Mouse (Mus musculus): ENCODE measurements around the gene Bahcc1. TPM values are rescaled to one million over a fixed set of nuclear protein-coding genes. Genes with fewer than 3 reads are reported as not detected.

Gene Bahcc1
- total and polyA plus RNA-seq, 3 experiments, result 0.04 TPM; not detected in 2

- 0 out of 2 replicates have a peak, but pooled peaks have one; percentile 19 for TF ChIP-seq IRF4 (IDR thresholded peaks at IDR 0.05; ENCODE audit: low read depth, low read length)
- peak; percentile 6; the same call in 1 of the 2 replicates for TF ChIP-seq BHLHE40 (IDR thresholded peaks at IDR 0.05; ENCODE audit: low read depth, low read length)
- TF ChIP-seq EP300 (IDR thresholded peaks at IDR 0.05; ENCODE audit: low read length), result no peak
- TF ChIP-seq MXI1 (IDR thresholded peaks at IDR 0.05; ENCODE audit: low read depth, low read length), result no peak
- TF ChIP-seq JUND (conservative IDR thresholded peaks at IDR 0.05; ENCODE audit: low read depth, low read length), result no peak
- no peak for TF ChIP-seq E2F4 (IDR thresholded peaks at IDR 0.05; ENCODE audit: insufficient replicate concordance, low read depth, low read length)
- H3K9me3 ChIP-seq (replicated peaks; ENCODE audit: low read length), result no peaks in the 10 kb centered on the region
- in situ Hi-C loops (cut with MboI; ENCODE audit: low pct_ligation_motif_present, low pct_unique_long_range_greater_than_20kb, low sequenced_read_pairs), result loop anchor here (5.0 kb wide), 1 partner anchor 40 kb away; no protein-coding TSS in a partner anchor
- H3K4me3 ChIP-seq (replicated peaks in 1 of 3; ENCODE audit: low read depth in 2 of 3, low read length in 2 of 3, poor library complexity in 1 of 3), result no peak overlapping the region
- peaks cover 88% of the 10 kb centered on the region for H3K27me3 ChIP-seq (replicated peaks)
- dilution Hi-C loops (cut with MboI; ENCODE audit: extremely low pct_ligation_motif_present, extremely low pct_unique_long_range_greater_than_20kb, low sequenced_read_pairs), result no loop called here
- no peak overlapping the region for H3K4me2 ChIP-seq (ENCODE audit: insufficient read depth, low read depth, poor library complexity, severe bottlenecking)
- DNase-seq (ENCODE audit: extremely low read depth), result peak; percentile 38
- H3K4me1 ChIP-seq (ENCODE audit: control insufficient read depth in 1 of 2, insufficient read depth in 2 of 2), result peaks cover 15 to 33% of the 10 kb centered on the region in 2 experiments
- no peak overlapping the region for H3K27ac ChIP-seq (ENCODE audit: insufficient read depth, low read depth)
- H3K9ac ChIP-seq (ENCODE audit: insufficient read depth, low read depth), result no peak overlapping the region
- no peaks in the 10 kb centered on the region for H3K79me2 ChIP-seq (replicated peaks; ENCODE audit: control insufficient read depth, extremely low read depth, insufficient read depth, poor library complexity, severe bottlenecking)
- no peaks in the 10 kb centered on the region for H3K36me3 ChIP-seq (replicated peaks in 1 of 2; ENCODE audit: control insufficient read depth in 1 of 2, insufficient read depth in 1 of 2, low read length in 1 of 2)
Measured at GRCm38 (mm10) chr11:120256981-120257820, 24.5 kb downstream of the Bahcc1 start.

DNA sequence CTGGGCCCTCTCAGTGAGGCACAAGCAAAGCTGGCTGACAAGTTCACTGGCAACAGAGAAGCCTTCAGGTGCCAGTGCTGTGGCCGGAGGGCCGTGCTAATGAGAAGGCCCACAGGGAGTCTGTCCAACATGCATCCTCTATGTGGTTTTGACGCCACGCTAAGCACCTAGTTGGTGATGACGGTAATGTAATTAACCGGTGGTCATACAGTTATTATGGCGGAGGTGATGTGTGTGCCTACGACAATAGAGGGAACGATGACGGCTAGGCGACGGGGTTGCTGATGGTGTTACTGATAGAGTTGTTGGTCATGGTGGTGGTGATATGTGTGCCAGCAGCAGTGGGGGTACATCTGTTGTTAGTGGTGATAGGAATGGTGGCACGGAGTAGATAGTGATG lies 25.2 kb downstream of the Bahcc1 start:
- no peak overlapping the region for H3K9ac ChIP-seq (ENCODE audit: insufficient read depth, low read depth)
- no peak overlapping the region for H3K4me2 ChIP-seq (ENCODE audit: insufficient read depth, low read depth, poor library complexity, severe bottlenecking)
- H3K36me3 ChIP-seq (replicated peaks in 1 of 2; ENCODE audit: control insufficient read depth in 1 of 2, insufficient read depth in 1 of 2, low read length in 1 of 2), result no peaks in the 10 kb centered on the region
- no peak overlapping the region for H3K27ac ChIP-seq (ENCODE audit: insufficient read depth, low read depth)
- H3K27me3 ChIP-seq (replicated peaks), result peaks cover 86% of the 10 kb centered on the region
- dilution Hi-C loops (cut with MboI; ENCODE audit: extremely low pct_ligation_motif_present, extremely low pct_unique_long_range_greater_than_20kb, low sequenced_read_pairs), result no loop called here
- in situ Hi-C loops (cut with MboI; ENCODE audit: low pct_ligation_motif_present, low pct_unique_long_range_greater_than_20kb, low sequenced_read_pairs), result loop anchor here (5.0 kb wide), 1 partner anchor 39 kb away; no protein-coding TSS in a partner anchor
- H3K4me3 ChIP-seq (replicated peaks in 1 of 3; ENCODE audit: low read depth in 2 of 3, low read length in 2 of 3, poor library complexity in 1 of 3), result no peak overlapping the region
- H3K9me3 ChIP-seq (replicated peaks; ENCODE audit: low read length), result no peaks in the 10 kb centered on the region
- no peak for TF ChIP-seq RAD21 (IDR thresholded peaks at IDR 0.05; ENCODE audit: low read depth, low read length)
- no peak for TF ChIP-seq NRF1 (IDR thresholded peaks at IDR 0.05; ENCODE audit: low read depth, low read length)
- no peak for TF ChIP-seq CHD2 (IDR thresholded peaks at IDR 0.05; ENCODE audit: low read length)
- no peak for TF ChIP-seq MAX (IDR thresholded peaks at IDR 0.05; ENCODE audit: low read length)
- no peak for TF ChIP-seq IRF4 (IDR thresholded peaks at IDR 0.05; ENCODE audit: low read depth, low read length)
- TF ChIP-seq BHLHE40 (IDR thresholded peaks at IDR 0.05; ENCODE audit: low read depth, low read length), result no peak
- no peak for TF ChIP-seq USF1 (IDR thresholded peaks at IDR 0.05; ENCODE audit: low read depth, low read length)
- no peak for TF ChIP-seq MAFK (IDR thresholded peaks at IDR 0.05; ENCODE audit: insufficient replicate concordance, low read length)
- TF ChIP-seq JUN (IDR thresholded peaks at IDR 0.05; ENCODE audit: insufficient read depth, low read depth, low read length), result no peak
- TF ChIP-seq HCFC1 (IDR thresholded peaks at IDR 0.05; ENCODE audit: low read depth, low read length), result no peak
- DNase-seq (ENCODE audit: extremely low read depth), result no peak
- H3K4me1 ChIP-seq (ENCODE audit: control insufficient read depth in 1 of 2, insufficient read depth in 2 of 2), result peaks cover 15 to 33% of the 10 kb centered on the region in 2 experiments
- H3K79me2 ChIP-seq (replicated peaks; ENCODE audit: control insufficient read depth, extremely low read depth, insufficient read depth, poor library complexity, severe bottlenecking), result no peaks in the 10 kb centered on the region
